Mouse (Mus musculus) spleen, adult 2 months (tissue): ENCODE data around the gene Lefty2. TPM values are rescaled to one million over a fixed set of nuclear protein-coding genes. Genes with fewer than 3 reads are reported as not detected.

Source experiments
- DNase-seq, 2 experiments: peaks; one replicate each; pipeline versions ENCODE4 v3.0.0 to v3.0.0-alpha.2; 2012 to 2021; ENCODE audit warnings: low spot score in 2 of 2, low read depth in 1 of 2
- H3K27ac ChIP-seq: fragments of 200-500 bp; 2 replicates; pipeline ENCODE4 v1.5.1; 2012; ENCODE audit warnings: low read length, inconsistent platforms; ENCODE audit not compliant: insufficient read depth
- H3K27me3 ChIP-seq: fragments of 200-500 bp; 2 replicates; pipeline ENCODE4 v1.6.1; 2012; ENCODE audit warnings: mild to moderate bottlenecking, moderate library complexity, low read length, inconsistent platforms; ENCODE audit not compliant: control insufficient read depth, insufficient read depth
- H3K36me3 ChIP-seq: fragments of 200-500 bp; 2 replicates; pipeline ENCODE4 v1.6.1; 2012; ENCODE audit warnings: mild to moderate bottlenecking, low read length, inconsistent platforms; ENCODE audit not compliant: control insufficient read depth, insufficient read depth
- H3K4me1 ChIP-seq: fragments of 200-500 bp; 2 replicates; pipeline ENCODE4 v1.6.1; 2011; ENCODE audit warnings: inconsistent platforms; ENCODE audit not compliant: control insufficient read depth, insufficient read depth, insufficient read length
- H3K4me3 ChIP-seq: fragments of 200-500 bp; 2 replicates; pipeline ENCODE4 v1.5.1; 2011; ENCODE audit warnings: mild to moderate bottlenecking, inconsistent platforms; ENCODE audit not compliant: insufficient read depth, insufficient read length; ENCODE audit errors: extremely low read depth
- CTCF ChIP-seq: fragments of 200-500 bp; IDR thresholded peaks from 2 replicates; pipeline ENCODE4 v1.5.1; 2011; ENCODE audit warnings: mild to moderate bottlenecking, inconsistent platforms; ENCODE audit not compliant: insufficient read depth, insufficient read length, insufficient replicate concordance; ENCODE audit errors: extremely low read depth
- POLR2A ChIP-seq: fragments of 200-500 bp; IDR thresholded peaks from 2 replicates; pipeline ENCODE4 v1.6.1; 2011; ENCODE audit warnings: low read depth, low read length, inconsistent platforms
- WGBS: fragments of 180-500 bp; shearing (Covaris S2); methylation state at CpG from one replicate; pipeline ENCODE4 v1.1.7; 2018; 5-methylcytosine and 5-hydroxymethylcytosine counted together
- polyA plus RNA-seq: library from polyadenylated mRNA; depleted of rRNA; stranded (reverse); fragments of >200 nt; gene quantifications from 2 replicates; pipeline ENCODE4 v1.2.3, GENCODE M21; 2012

Lefty2 gene
- polyA plus RNA-seq, 1 experiment = not detected

DNA sequence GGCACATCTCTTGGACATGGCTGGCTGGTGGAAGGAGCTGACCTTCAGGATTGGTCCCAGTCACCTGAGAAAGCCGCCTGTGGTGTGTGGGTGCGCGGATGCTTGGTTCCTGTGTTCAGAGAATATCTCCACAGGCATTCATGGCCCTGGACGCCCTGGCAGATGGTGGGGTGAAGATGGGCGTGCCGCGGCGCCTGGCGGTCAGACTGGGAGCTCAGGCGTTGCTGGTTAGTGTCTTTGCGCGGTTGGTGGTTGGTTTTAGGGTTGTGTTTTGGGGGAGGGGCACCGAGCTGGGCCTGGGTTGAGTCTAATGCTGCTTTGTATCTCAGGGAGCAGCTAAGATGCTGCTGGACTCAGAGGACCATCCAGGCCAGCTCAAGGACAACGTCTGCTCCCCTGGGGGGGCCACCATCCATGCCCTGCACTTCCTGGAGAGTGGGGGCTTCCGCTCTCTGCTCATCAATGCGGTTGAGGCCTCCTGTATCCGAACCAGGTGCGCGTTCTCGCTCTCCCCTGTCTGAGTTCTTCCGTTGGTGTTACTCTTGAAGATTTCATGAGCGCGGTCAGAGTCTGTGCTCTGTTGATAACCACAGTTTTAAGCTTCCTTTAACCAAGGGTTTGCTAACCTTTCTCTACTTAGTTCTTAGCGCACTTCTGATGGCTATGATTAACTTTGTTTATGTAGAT, 13.7 kb downstream of the Lefty2 start:
- DNase-seq = no peak
- H3K36me3 ChIP-seq = peaks cover 18% of the 10 kb centered on the region
- 88% methylated on average over 24 of the region's 24 CpGs for WGBS
- H3K4me3 ChIP-seq = no peak overlapping the region
- peaks cover 6% of the 10 kb centered on the region; the same call in 1 of the 2 replicates for H3K4me1 ChIP-seq
- H3K27ac ChIP-seq = peak overlapping the region; percentile 31; the same call in 1 of the 2 replicates
- no peaks in the 10 kb centered on the region for H3K27me3 ChIP-seq
- TF ChIP-seq POLR2A (no peak), CTCF (no peak)

DNA sequence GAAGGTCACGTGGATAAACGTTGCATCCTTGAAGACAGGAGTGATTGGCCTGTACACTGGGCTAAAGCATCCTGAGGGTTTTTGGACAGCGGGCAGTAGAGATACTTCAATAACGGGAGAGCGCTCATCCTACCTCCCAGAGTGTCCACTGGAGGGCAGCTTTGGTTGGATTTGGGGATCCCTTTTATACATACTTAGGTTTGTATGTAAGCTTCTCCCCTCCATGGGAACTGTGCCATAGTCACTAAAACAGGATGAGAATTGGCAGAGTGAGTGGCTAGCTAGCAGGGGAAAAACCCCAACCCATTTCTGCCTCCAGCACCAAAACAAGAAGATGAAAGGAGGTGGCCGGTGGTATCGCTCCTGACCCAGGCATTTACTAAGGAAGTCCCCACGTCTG, 18.2 kb downstream of the Lefty2 start:
- Histone ChIP-seq H3K4me3 (no peak overlapping the region), H3K27me3 (no peaks in the 10 kb centered on the region), H3K27ac (no peak overlapping the region), H3K4me1 (peaks cover 11% of the 10 kb centered on the region; the same call in 1 of the 2 replicates), H3K36me3 (peaks cover 15% of the 10 kb centered on the region)
- no peak for DNase-seq
- TF ChIP-seq POLR2A (no peak), CTCF (no peak)
- 70% methylated on average over 8 of the region's 8 CpGs for WGBS

DNA sequence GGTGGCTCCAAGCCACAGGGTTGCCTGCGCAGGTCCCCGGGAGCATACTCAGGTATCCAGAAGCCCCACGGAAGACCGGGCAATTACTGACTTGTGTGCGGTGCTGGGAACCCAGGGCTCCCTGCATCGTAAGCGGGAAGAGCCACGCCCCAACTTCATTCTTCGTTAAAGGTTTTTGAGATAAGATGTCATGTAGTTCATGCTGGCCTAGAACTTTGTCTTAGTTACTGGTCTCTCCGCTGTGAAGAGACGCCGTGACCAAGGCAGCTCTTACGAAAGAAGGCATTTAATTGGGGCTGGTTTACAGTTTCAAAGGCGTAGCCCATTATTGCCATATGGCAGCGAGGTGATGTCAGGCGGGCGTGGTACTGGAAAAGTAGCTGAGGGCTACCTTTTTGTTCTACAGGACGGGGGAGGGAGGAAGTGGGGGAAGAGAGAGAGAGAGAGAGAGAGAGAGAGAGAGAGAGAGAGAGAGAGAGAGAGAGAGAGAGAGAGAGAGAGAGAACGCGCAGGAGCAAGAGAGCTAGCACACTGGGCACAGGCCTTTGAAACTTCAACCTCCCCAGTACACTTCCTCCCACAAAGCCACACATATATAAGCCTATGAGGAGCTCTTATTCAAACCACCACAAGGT, 18.9 kb downstream of the Lefty2 start:
- H3K4me3 ChIP-seq = no peak overlapping the region
- TF ChIP-seq POLR2A = no peak
- TF ChIP-seq CTCF = no peak

GRCm38 (mm10) chr1:180912792-180913191, 19.9 kb downstream of the Lefty2 start:
- Histone ChIP-seq H3K27ac (0 out of 2 replicates have a peak overlapping the region, but pooled peaks have one; percentile 43), H3K36me3 (0 out of 2 replicates have a peak, but pooled peaks cover 1% of the 10 kb centered on the region), H3K27me3 (no peaks in the 10 kb centered on the region), H3K4me3 (no peak overlapping the region), H3K4me1 (peaks cover 14% of the 10 kb centered on the region; the same call in 1 of the 2 replicates)
- 40% methylated on average over 5 of the region's 5 CpGs for WGBS
- no peak for DNase-seq
- TF ChIP-seq POLR2A (no peak), CTCF (no peak)

More for the DNA sequence above, 18.9 kb downstream of the Lefty2 start:
- no peak overlapping the region for H3K27ac ChIP-seq
- H3K4me1 ChIP-seq = peaks cover 14% of the 10 kb centered on the region; the same call in 1 of the 2 replicates
- peaks cover 9% of the 10 kb centered on the region for H3K36me3 ChIP-seq
- no peaks in the 10 kb centered on the region for H3K27me3 ChIP-seq
- no peak for DNase-seq
- 44% methylated on average over 20 of the region's 20 CpGs for WGBS

GRCm38 (mm10) chr1:180913797-180914196, 20.9 kb downstream of the Lefty2 start:
- H3K36me3 ChIP-seq = no peaks in the 10 kb centered on the region
- no peaks in the 10 kb centered on the region for H3K27me3 ChIP-seq
- no peak overlapping the region for H3K27ac ChIP-seq
- DNase-seq = no peak
- no peak overlapping the region for H3K4me3 ChIP-seq
- WGBS = 88% methylated on average over 4 of the region's 4 CpGs
- H3K4me1 ChIP-seq = peaks cover 12% of the 10 kb centered on the region; the same call in 1 of the 2 replicates
- no peak for TF ChIP-seq CTCF
- TF ChIP-seq POLR2A = no peak

DNA sequence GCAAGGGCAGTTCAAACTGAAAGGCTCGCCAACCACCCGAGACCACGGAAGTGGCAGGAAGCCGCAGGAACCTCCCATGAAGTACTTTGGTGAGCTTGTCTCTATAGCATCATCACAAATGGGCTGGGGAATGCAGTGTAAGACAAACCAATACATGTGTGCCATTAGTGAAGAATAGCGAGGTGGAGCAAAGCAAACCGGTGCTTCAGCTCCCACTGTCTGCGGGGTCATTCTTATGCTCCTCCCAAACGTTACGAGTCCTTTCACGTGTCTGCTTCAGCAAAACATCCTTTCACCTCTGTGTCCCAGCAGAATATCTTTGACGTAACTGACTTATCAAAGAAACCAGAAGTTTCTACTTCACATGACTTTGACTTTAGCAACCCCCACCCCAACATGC, 23.5 kb downstream of the Lefty2 start:
- TF ChIP-seq CTCF (no peak), POLR2A (no peak)
- Histone ChIP-seq H3K4me1 (peaks cover 12% of the 10 kb centered on the region; the same call in 1 of the 2 replicates), H3K4me3 (no peak overlapping the region), H3K27ac (no peak overlapping the region), H3K36me3 (no peaks in the 10 kb centered on the region), H3K27me3 (no peaks in the 10 kb centered on the region)
- peak in 1 of 2 experiments; percentile 43 for DNase-seq
- 50% methylated on average over 11 of the region's 11 CpGs for WGBS
